Mouse (Mus musculus) induced T-regulatory cell, adult 2 months (primary cell): Measurements from ENCODE around the gene Prkn.

Source experiments
- DNase-seq: peaks from one replicate; pipeline ENCODE4 v3.0.0-alpha.2; 2012; ENCODE audit warnings: low read depth

Gene Prkn

GRCm38 (mm10) chr17:12042561-12043256 is 1202.5 kb downstream of the Prkn start:
- DNase-seq = no peak

- DNase-seq = no peak
Measured at GRCm38 (mm10) chr17:12044222-12044621, 1204.0 kb downstream of the Prkn start.

- no peak for DNase-seq
Measured at GRCm38 (mm10) chr17:12045861-12046273, 1205.7 kb downstream of the Prkn start.

GRCm38 (mm10) chr17:12047032-12047431 is 1206.8 kb downstream of the Prkn start:
- no peak for DNase-seq

- DNase-seq = no peak
Measured at GRCm38 (mm10) chr17:12047523-12047922, 1207.3 kb downstream of the Prkn start.

GRCm38 (mm10) chr17:12048695-12049490 is 1208.7 kb downstream of the Prkn start:
- no peak for DNase-seq

- DNase-seq = no peak
Measured at GRCm38 (mm10) chr17:12050261-12050660, 1210.1 kb downstream of the Prkn start.

- no peak for DNase-seq
Measured at GRCm38 (mm10) chr17:12051031-12051430, 1210.8 kb downstream of the Prkn start.

- DNase-seq = no peak
Measured at GRCm38 (mm10) chr17:12052651-12053050, 1212.5 kb downstream of the Prkn start.

GRCm38 (mm10) chr17:12059041-12059440 is 1218.9 kb downstream of the Prkn start:
- DNase-seq = no peak

- DNase-seq = no peak
Measured at GRCm38 (mm10) chr17:12061381-12061780, 1221.2 kb downstream of the Prkn start.

- DNase-seq = no peak
Measured at GRCm38 (mm10) chr17:12062861-12063260, 1222.7 kb downstream of the Prkn start.

- no peak for DNase-seq
Measured at GRCm38 (mm10) chr17:12063533-12063932, 1223.3 kb downstream of the Prkn start.

- DNase-seq = no peak
Measured at GRCm38 (mm10) chr17:12066054-12066453, 1225.9 kb downstream of the Prkn start.

GRCm38 (mm10) chr17:12076816-12077215 is 1236.6 kb downstream of the Prkn start:
- no peak for DNase-seq

GRCm38 (mm10) chr17:12080656-12081495 is 1240.7 kb downstream of the Prkn start:
- DNase-seq = peak; percentile 37

GRCm38 (mm10) chr17:12082201-12082600 is 1242.0 kb downstream of the Prkn start:
- DNase-seq = no peak

- no peak for DNase-seq
Measured at GRCm38 (mm10) chr17:12090261-12090927, 1250.2 kb downstream of the Prkn start.

- DNase-seq = no peak
Measured at GRCm38 (mm10) chr17:12092901-12093564, 1252.8 kb downstream of the Prkn start.

GRCm38 (mm10) chr17:12094016-12094415 is 1253.8 kb downstream of the Prkn start:
- DNase-seq = no peak

GRCm38 (mm10) chr17:12094827-12095590 is 1254.8 kb downstream of the Prkn start:
- no peak for DNase-seq
